ENCODE assay signal across 22 mouse cellular contexts in genomic region chr8:124089016-124089415, GRCm38 (mm10).
"Had no signal": no experiment of that assay in that cellular context is flagged by ENCODE, and none has a peak within 500 bp of the region (broad histone marks: within the 10 kb centered on the region; RNA-seq: fewer than 3 reads in every experiment).

No protein-coding gene starts in this region.

- H3K9me3 ChIP-seq: liver, embryonic 13.5 days; liver, embryonic 15.5 days; lung, embryonic 15.5 days; midbrain, embryonic 13.5 days; midbrain, embryonic 15.5 days; neural tube, embryonic 13.5 days; neural tube, embryonic 15.5 days had no signal

- ATAC-seq: liver, postnatal 0 days; midbrain, embryonic 13.5 days; midbrain, embryonic 15.5 days had no signal

- H3K27me3 ChIP-seq: liver, embryonic 13.5 days; liver, embryonic 15.5 days; lung, embryonic 15.5 days; midbrain, embryonic 13.5 days; midbrain, embryonic 15.5 days; neural tube, embryonic 13.5 days; neural tube, embryonic 15.5 days had no signal

- DNase-seq: liver, embryonic 13.5 days; liver, postnatal 0 days; lung, adult 2 months; lung, postnatal 14 days; lung, postnatal 36 days; retina, postnatal 1 day; right cerebral cortex, adult 18-20 months; right cerebral cortex, postnatal 25 days; right cerebral cortex, postnatal 4 days; thymus, adult 2 months; thymus, postnatal 25 days; thymus, postnatal 4 days had no signal

- H3K9ac ChIP-seq: liver, embryonic 13.5 days; liver, embryonic 15.5 days; liver, postnatal 0 days; lung, embryonic 15.5 days; midbrain, embryonic 13.5 days; midbrain, embryonic 15.5 days; neural tube, embryonic 13.5 days; neural tube, embryonic 15.5 days had no signal

- H3K4me3 ChIP-seq: liver, embryonic 13.5 days; liver, embryonic 15.5 days; lung, embryonic 15.5 days; megakaryocyte, embryonic 14.5 days; midbrain, embryonic 13.5 days; midbrain, embryonic 15.5 days; myocyte; neural tube, embryonic 13.5 days; neural tube, embryonic 15.5 days had no signal

- H3K4me1 ChIP-seq: liver, embryonic 13.5 days; liver, embryonic 15.5 days; lung, embryonic 15.5 days; midbrain, embryonic 15.5 days; neural tube, embryonic 15.5 days had no signal

- H3K27ac ChIP-seq: liver, embryonic 13.5 days; liver, embryonic 15.5 days; lung, embryonic 15.5 days; macrophage; midbrain, embryonic 13.5 days; midbrain, embryonic 15.5 days; neural tube, embryonic 13.5 days; neural tube, embryonic 15.5 days had no signal

- H3K36me3 ChIP-seq: liver, embryonic 13.5 days; liver, embryonic 15.5 days; lung, embryonic 15.5 days; midbrain, embryonic 13.5 days; midbrain, embryonic 15.5 days; neural tube, embryonic 13.5 days; neural tube, embryonic 15.5 days had no signal

- H3K4me2 ChIP-seq: liver, embryonic 13.5 days; liver, embryonic 15.5 days; lung, embryonic 15.5 days; midbrain, embryonic 11.5 days; midbrain, embryonic 13.5 days; midbrain, embryonic 15.5 days; neural tube, embryonic 13.5 days; neural tube, embryonic 15.5 days had no signal
